Mouse (Mus musculus) neutrophil, adult 5-6 weeks (primary cell): ENCODE measurements around the gene Tacc3. TPM values are rescaled to one million over a fixed set of nuclear protein-coding genes. Genes with fewer than 3 reads are reported as not detected.

Experiments used
- ATAC-seq: fragments of 151-379, 151-347 bp; 2 replicates; pipeline ENCODE4 v1.8.0; 2017; ENCODE audit warnings: mild to moderate bottlenecking, moderate TSS enrichment; ENCODE audit not compliant: insufficient number of reproducible peaks, poor library complexity, low FRiP score, severe bottlenecking; ENCODE audit errors: extremely low read depth
- total RNA-seq: library from RNA; stranded (forward); fragments of 200-1000 nt; gene quantifications from 2 replicates; pipeline ENCODE4 v1.2.3, GENCODE M21; 2017

Tacc3 gene
- total RNA-seq, 1 experiment from 2014 or later: 23.7 TPM

- ATAC-seq: no peak
Observed at GRCm38 (mm10) chr5:33707163-33707562, 49.2 kb downstream of the Tacc3 start.

GRCm38 (mm10) chr5:33709037-33709436 lies 51.1 kb downstream of the Tacc3 start:
- no peak for ATAC-seq

- ATAC-seq: no peak
Observed at GRCm38 (mm10) chr5:33712550-33712949, 54.6 kb downstream of the Tacc3 start.

- ATAC-seq: no peak
Observed at GRCm38 (mm10) chr5:33715182-33715581, 57.3 kb downstream of the Tacc3 start.

- no peak for ATAC-seq
Observed at GRCm38 (mm10) chr5:33716467-33716866, 58.5 kb downstream of the Tacc3 start.

- ATAC-seq: no peak
Observed at GRCm38 (mm10) chr5:33718460-33718859, 60.5 kb downstream of the Tacc3 start.

GRCm38 (mm10) chr5:33720852-33721490 lies 63.0 kb downstream of the Tacc3 start:
- no peak for ATAC-seq

- no peak for ATAC-seq
Observed at GRCm38 (mm10) chr5:33721541-33722265, 63.8 kb downstream of the Tacc3 start, which contains the start of gene Fgfr3. TSS of gene Fgfr3 (plus strand) at chr5:33721674.

- no peak for ATAC-seq
Observed at GRCm38 (mm10) chr5:33722266-33723018, 64.5 kb downstream of the Tacc3 start.

GRCm38 (mm10) chr5:33723019-33723640 lies 65.2 kb downstream of the Tacc3 start:
- ATAC-seq: no peak

- no peak for ATAC-seq
Observed at GRCm38 (mm10) chr5:33723641-33724465, 65.9 kb downstream of the Tacc3 start.

- no peak for ATAC-seq
Observed at GRCm38 (mm10) chr5:33726081-33726647, 68.2 kb downstream of the Tacc3 start.

- no peak for ATAC-seq
Observed at GRCm38 (mm10) chr5:33726891-33727290, 69.0 kb downstream of the Tacc3 start.

Other genes starting within 250 kb of the Tacc3 start
- not detected in 2 replicates for gene Nkx1-1, start 224.2 kb upstream of the Tacc3 start, total RNA-seq
- 15.8 and 16.0 TPM in 2 replicates for gene Fam53a, start 28.5 kb upstream of the Tacc3 start, total RNA-seq
- gene Gm9903, start 28.2 kb upstream of the Tacc3 start, total RNA-seq: 1.4 and 1.6 TPM in 2 replicates
- 122 and 131 TPM in 2 replicates for gene Slbp, start 5.6 kb upstream of the Tacc3 start, total RNA-seq
- gene Tmem129, start 288 bp downstream of the Tacc3 start, total RNA-seq: 21.5 and 22.0 TPM in 2 replicates
- gene Fgfr3, start 63.5 kb downstream of the Tacc3 start, total RNA-seq: not detected in 2 replicates
- gene Letm1, start 124.7 kb downstream of the Tacc3 start, total RNA-seq: 21.9 and 24.7 TPM in 2 replicates
- gene Nsd2, start 162.6 kb downstream of the Tacc3 start, total RNA-seq: 26.4 and 32.9 TPM in 2 replicates